Mouse (Mus musculus) midbrain, embryonic 15.5 days (tissue): ENCODE measurements around the gene Ndst2. TPM values are rescaled to one million over a fixed set of nuclear protein-coding genes. Genes with fewer than 3 reads are reported as not detected.
"Not testable (repeated sequence)": the region's sequence is repeated elsewhere in the genome, so short reads cannot be mapped to it uniquely, and the experiment has no call there.

Source experiments
- ATAC-seq: fragments of 200-750 bp; cut with Nextera tagmentation; replicated peaks from 2 replicates; pipeline ENCODE4 v1.8.0; 2017; ENCODE audit warnings: moderate TSS enrichment
- H3K27ac ChIP-seq: fragments of 300-500 bp; sonication (generic); 2 replicates; pipeline ENCODE4 v1.5.1; 2015; ENCODE audit warnings: mild to moderate bottlenecking, inconsistent platforms
- H3K27me3 ChIP-seq: fragments of 300-500 bp; sonication (generic); replicated peaks from 2 replicates; pipeline ENCODE4 v1.6.1; 2015; ENCODE audit warnings: inconsistent platforms
- H3K36me3 ChIP-seq: fragments of 300-500 bp; sonication (generic); replicated peaks from 2 replicates; pipeline ENCODE4 v1.6.1; 2015; ENCODE audit warnings: inconsistent platforms
- H3K4me1 ChIP-seq: fragments of 300-500 bp; sonication (generic); 2 replicates; pipeline ENCODE4 v1.6.1; 2015; ENCODE audit warnings: inconsistent platforms
- H3K4me2 ChIP-seq: fragments of 300-500 bp; sonication (generic); 2 replicates; pipeline ENCODE4 v1.6.1; 2015; ENCODE audit warnings: inconsistent platforms, mild to moderate bottlenecking, moderate library complexity
- H3K4me3 ChIP-seq: fragments of 300-500 bp; sonication (generic); 2 replicates; pipeline ENCODE4 v1.5.1; 2015; ENCODE audit warnings: mild to moderate bottlenecking, inconsistent platforms
- H3K9ac ChIP-seq: fragments of 300-500 bp; sonication (generic); 2 replicates; pipeline ENCODE4 v1.6.1; 2015; ENCODE audit warnings: mild to moderate bottlenecking, inconsistent platforms
- H3K9me3 ChIP-seq: fragments of 300-500 bp; sonication (generic); 2 replicates; pipeline ENCODE4 v1.6.1; 2016; ENCODE audit warnings: inconsistent platforms
- WGBS: fragments of 180-500 bp; shearing (Covaris S2); methylation state at CpG from one replicate; pipeline ENCODE4 v1.1.7; 2015; ENCODE audit warnings: mixed read lengths; 5-methylcytosine and 5-hydroxymethylcytosine counted together
- polyA plus RNA-seq: library from polyadenylated mRNA; unstranded; fragments of >200 nt; fragmentation: Nextera tagmentation; extraction: Ambion mirVana; gene quantifications from 2 replicates; pipeline ENCODE4 v1.2.1, GENCODE M21; 2015

The Ndst2 gene
- polyA plus RNA-seq, 1 experiment from 2014 or later, result 19.9 TPM

DNA sequence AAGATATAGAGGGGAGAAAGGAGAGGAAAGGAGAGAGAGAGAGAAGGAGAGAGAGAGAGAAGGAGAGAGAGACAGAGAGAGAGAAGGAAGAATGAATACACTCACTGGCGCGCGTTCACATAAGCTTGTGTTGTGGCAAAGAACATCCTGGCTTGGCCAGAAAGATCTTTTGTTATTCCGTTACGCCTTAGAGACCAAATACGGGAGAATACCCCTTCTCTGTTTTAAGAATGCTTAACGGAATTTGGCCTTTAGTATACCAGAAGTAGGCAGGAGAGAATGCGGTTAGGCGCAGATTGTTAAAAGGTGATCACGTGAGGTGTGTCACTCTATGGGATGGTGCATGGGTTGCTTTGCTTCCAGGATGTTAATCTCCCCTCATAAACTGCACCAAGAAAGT is 26.1 kb downstream of the Ndst2 start:
- no peak for ATAC-seq
- peak overlapping the region; percentile 96; the same call in 1 of the 2 replicates for H3K27ac ChIP-seq
- peak overlapping the region; percentile 94 for H3K9ac ChIP-seq
- H3K9me3 ChIP-seq, result no peaks in the 10 kb centered on the region
- whole genome bisulfite sequencing, result 4% methylated on average over 10 of the region's 10 CpGs
- H3K4me1 ChIP-seq, result peaks cover 35% of the 10 kb centered on the region
- peaks cover 23% of the 10 kb centered on the region for H3K36me3 ChIP-seq
- peak overlapping the region; percentile 77 for H3K4me2 ChIP-seq
- peak overlapping the region; percentile 86 for H3K4me3 ChIP-seq
- no peaks in the 10 kb centered on the region for H3K27me3 ChIP-seq

DNA sequence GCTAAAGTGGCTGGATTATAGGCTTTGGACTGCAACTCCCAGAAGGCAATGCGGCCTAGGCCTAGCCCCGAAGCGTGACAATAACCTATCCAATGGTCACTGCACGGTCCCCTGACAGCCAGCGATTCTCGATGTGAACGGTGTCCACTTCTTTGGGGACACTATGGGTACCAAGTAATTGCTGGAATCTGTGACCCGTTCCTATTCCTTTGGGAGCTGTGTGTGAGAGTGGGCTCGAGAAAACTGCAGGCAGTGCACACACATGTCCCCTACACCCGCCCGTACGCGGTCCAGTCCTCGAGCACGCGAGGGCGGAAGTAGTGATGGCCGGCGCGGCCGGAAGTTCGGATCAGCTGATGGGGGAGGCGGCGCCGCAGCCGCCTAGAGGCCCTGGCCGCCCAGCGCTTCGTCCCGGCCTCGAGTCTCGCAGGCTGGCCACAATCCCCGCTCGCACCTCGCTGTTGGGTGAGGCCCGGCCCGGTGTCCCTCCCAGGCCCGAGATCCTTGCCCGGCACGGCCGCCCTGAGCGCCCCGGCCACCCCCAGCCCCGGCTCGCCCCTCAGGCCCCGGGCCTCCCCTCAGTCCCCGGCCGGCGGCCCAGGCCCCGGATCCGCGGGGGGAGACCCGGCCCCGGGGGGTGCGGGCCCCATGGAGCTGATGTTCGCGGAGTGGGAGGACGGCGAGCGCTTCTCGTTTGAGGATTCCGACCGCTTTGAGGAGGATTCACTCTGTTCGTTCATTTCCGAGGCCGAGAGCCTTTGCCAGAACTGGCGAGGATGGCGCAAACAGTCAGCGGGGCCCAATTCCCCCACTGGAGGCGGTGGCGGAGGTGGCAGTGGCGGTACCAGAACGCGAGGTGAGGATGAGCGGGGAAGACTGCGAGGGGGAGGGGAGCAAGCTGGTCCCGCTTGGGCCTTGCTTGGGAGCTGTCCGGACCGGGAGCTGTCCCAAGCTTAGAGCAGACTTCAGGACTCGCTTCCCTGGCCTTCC is 26.9 kb downstream of the Ndst2 start, which contains the start of gene Zswim8:
Gene Zswim8, plus strand, starts transcription at position 352 of the 990 bp plus-strand sequence.
- ATAC-seq, result peak; percentile 95
- peak within 1 kb of the TSS; percentile 96 for H3K27ac ChIP-seq
- WGBS, result under 1% methylated on average over 80 of the region's 80 CpGs

DNA sequence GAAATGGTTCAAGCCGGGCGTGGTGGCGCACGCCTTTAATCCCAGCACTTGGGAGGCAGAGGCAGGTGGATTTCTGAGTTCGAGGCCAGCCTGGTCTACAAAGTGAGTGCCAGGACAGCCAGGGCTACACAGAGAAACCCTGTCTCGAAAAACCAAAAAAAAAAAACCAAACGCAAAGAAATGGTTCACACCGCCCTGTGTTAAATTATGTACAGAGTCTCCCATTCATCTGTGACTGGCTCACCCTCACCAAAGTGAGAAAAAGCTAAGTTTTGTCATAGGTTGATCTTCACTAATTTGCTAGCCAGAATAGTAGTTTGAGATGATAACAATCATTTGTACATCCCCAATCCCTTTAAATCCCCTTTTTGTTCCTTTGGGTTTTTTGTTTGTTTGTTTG is 30.9 kb downstream of the Ndst2 start:
- H3K4me1 ChIP-seq, result peaks cover 58% of the 10 kb centered on the region
- ATAC-seq, H3K9me3 ChIP-seq, H3K36me3 ChIP-seq, H3K27me3 ChIP-seq: not testable (repeated sequence)
- peak overlapping the region; percentile 66 for H3K4me3 ChIP-seq
- peak overlapping the region; percentile 74 for H3K9ac ChIP-seq
- WGBS, result 11% methylated on average over 8 of the region's 8 CpGs
- peak overlapping the region; percentile 85 for H3K27ac ChIP-seq
- peak overlapping the region; percentile 72 for H3K4me2 ChIP-seq

More for the DNA sequence above, 26.9 kb downstream of the Ndst2 start, which contains the start of gene Zswim8:
- no peaks in the 10 kb centered on the region for H3K27me3 ChIP-seq
- H3K4me2 ChIP-seq, result peak within 1 kb of the TSS; percentile 77
- H3K9ac ChIP-seq, result peak within 1 kb of the TSS; percentile 94
- H3K4me3 ChIP-seq, result peak within 1 kb of the TSS; percentile 86
- no peaks in the 10 kb centered on the region for H3K9me3 ChIP-seq
- H3K4me1 ChIP-seq, result peaks cover 35% of the 10 kb centered on the region
- peaks cover 16% of the 10 kb centered on the region for H3K36me3 ChIP-seq

DNA sequence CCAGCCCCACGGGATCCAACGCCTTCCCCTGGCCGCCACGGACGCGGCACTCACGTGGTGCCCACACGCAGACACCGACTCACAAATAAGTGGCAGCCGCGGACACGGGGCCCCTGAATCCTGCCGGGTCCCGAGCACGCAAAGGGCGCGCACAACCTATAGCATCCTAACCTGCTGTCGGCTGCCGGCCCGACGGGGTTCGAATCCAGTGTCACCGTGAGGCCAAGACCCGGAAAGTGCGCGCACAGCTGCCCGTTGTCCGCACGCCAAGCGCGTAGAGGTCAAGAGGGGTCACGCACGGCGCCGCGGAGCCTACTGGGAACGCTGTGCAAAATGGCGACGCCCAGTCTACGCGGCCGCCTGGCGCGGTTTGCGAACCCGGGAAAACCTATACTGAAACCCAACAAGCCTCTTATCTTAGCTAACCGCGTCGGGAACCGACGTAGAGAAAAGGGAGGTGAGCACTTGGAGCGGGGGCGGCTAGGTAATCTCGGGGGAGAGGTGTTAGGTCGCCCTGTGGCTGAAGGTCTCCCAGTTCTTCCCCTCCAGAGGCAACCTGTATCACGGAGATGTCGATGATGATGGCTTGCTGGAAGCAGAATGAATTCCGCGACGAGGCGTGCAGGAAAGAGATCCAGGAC is 31.5 kb downstream of the Ndst2 start, which contains the start of gene Chchd1:
Gene Chchd1, plus strand, starts transcription at position 266 of the 641 bp plus-strand sequence.
- H3K27me3 ChIP-seq, result no peaks in the 10 kb centered on the region
- peak within 1 kb of the TSS; percentile 85 for H3K27ac ChIP-seq
- no peaks in the 10 kb centered on the region for H3K9me3 ChIP-seq
- H3K9ac ChIP-seq, result peak within 1 kb of the TSS; percentile 74
- peaks cover 61% of the 10 kb centered on the region for H3K4me1 ChIP-seq
- WGBS, result under 1% methylated on average over 61 of the region's 61 CpGs
- H3K4me3 ChIP-seq, result peak within 1 kb of the TSS; percentile 66
- no peaks in the 10 kb centered on the region for H3K36me3 ChIP-seq
- peak within 1 kb of the TSS; percentile 72 for H3K4me2 ChIP-seq
- peak; percentile 69 for ATAC-seq

- peak overlapping the region; percentile 85 for H3K27ac ChIP-seq
- peak overlapping the region; percentile 66 for H3K4me3 ChIP-seq
- H3K27me3 ChIP-seq, result no peaks in the 10 kb centered on the region
- H3K4me2 ChIP-seq, result peak overlapping the region; percentile 72
- no peaks in the 10 kb centered on the region for H3K36me3 ChIP-seq
- peak overlapping the region; percentile 74 for H3K9ac ChIP-seq
- peaks cover 67% of the 10 kb centered on the region for H3K4me1 ChIP-seq
- WGBS, result 15% methylated on average over 15 of the region's 15 CpGs
- H3K9me3 ChIP-seq, result no peaks in the 10 kb centered on the region
- peak; percentile 19; the same call in 1 of the 2 replicates for ATAC-seq
These were observed 32.1 kb downstream of the Ndst2 start for GRCm38 (mm10) chr14:20702096-20702740.

GRCm38 (mm10) chr14:20701554-20701953 is 32.8 kb downstream of the Ndst2 start:
- WGBS, result 86% methylated on average over 8 of the region's 8 CpGs
- peaks cover 69% of the 10 kb centered on the region for H3K4me1 ChIP-seq
- H3K4me2 ChIP-seq, result peak overlapping the region; percentile 72
- peak overlapping the region; percentile 66 for H3K4me3 ChIP-seq
- H3K9me3 ChIP-seq, result no peaks in the 10 kb centered on the region
- no peak for ATAC-seq
- no peak overlapping the region for H3K27ac ChIP-seq
- no peaks in the 10 kb centered on the region for H3K36me3 ChIP-seq
- H3K27me3 ChIP-seq, result no peaks in the 10 kb centered on the region
- no peak overlapping the region for H3K9ac ChIP-seq

- Histone ChIP-seq H3K36me3 (no peaks in the 10 kb centered on the region), H3K4me1 (peaks cover 74% of the 10 kb centered on the region), H3K4me2 (no peak overlapping the region), H3K27me3 (no peaks in the 10 kb centered on the region), H3K4me3 (no peak overlapping the region), H3K9me3 (no peaks in the 10 kb centered on the region), H3K27ac (no peak overlapping the region), H3K9ac (no peak overlapping the region)
- WGBS, result 85% methylated on average over 3 of the region's 3 CpGs
- no peak for ATAC-seq
These were observed 34.0 kb downstream of the Ndst2 start for GRCm38 (mm10) chr14:20700362-20700761.

- Histone ChIP-seq H3K4me2 (peak overlapping the region; percentile 84), H3K27me3 (no peaks in the 10 kb centered on the region), H3K27ac (no peak overlapping the region), H3K9me3 (no peaks in the 10 kb centered on the region), H3K4me3 (0 out of 2 replicates have a peak overlapping the region, but pooled peaks have one; percentile 1), H3K4me1 (peaks cover 74% of the 10 kb centered on the region), H3K36me3 (peaks cover 5% of the 10 kb centered on the region), H3K9ac (0 out of 2 replicates have a peak overlapping the region, but pooled peaks have one; percentile 0)
- 83% methylated on average over 2 of the region's 2 CpGs for WGBS
- ATAC-seq, result no peak
These were observed 35.8 kb downstream of the Ndst2 start for GRCm38 (mm10) chr14:20698515-20698914.

- H3K36me3 ChIP-seq, result peaks cover 18% of the 10 kb centered on the region
- peak overlapping the region; percentile 70 for H3K4me3 ChIP-seq
- no peaks in the 10 kb centered on the region for H3K27me3 ChIP-seq
- peak overlapping the region; percentile 73; the same call in 1 of the 2 replicates for H3K9ac ChIP-seq
- H3K27ac ChIP-seq, result 0 out of 2 replicates have a peak overlapping the region, but pooled peaks have one; percentile 35
- 9% methylated on average over 1 of the region's 1 CpGs for WGBS
- no peak for ATAC-seq
- H3K9me3 ChIP-seq, result no peaks in the 10 kb centered on the region
- peaks cover 68% of the 10 kb centered on the region for H3K4me1 ChIP-seq
- peak overlapping the region; percentile 84 for H3K4me2 ChIP-seq
These were observed 37.4 kb downstream of the Ndst2 start for GRCm38 (mm10) chr14:20696986-20697385.

- ATAC-seq, result peak; percentile 5; the same call in 1 of the 2 replicates
- Histone ChIP-seq H3K4me2 (peak overlapping the region; percentile 84), H3K27me3 (no peaks in the 10 kb centered on the region), H3K4me3 (peak overlapping the region; percentile 70), H3K27ac (peak overlapping the region; percentile 96), H3K9me3 (no peaks in the 10 kb centered on the region), H3K4me1 (peaks cover 58% of the 10 kb centered on the region), H3K9ac (peak overlapping the region; percentile 73), H3K36me3 (peaks cover 28% of the 10 kb centered on the region)
- 14% methylated on average over 27 of the region's 27 CpGs for WGBS
These were observed 38.4 kb downstream of the Ndst2 start for GRCm38 (mm10) chr14:20695761-20696520.
